In genomic region chr5:71656771-71657170, GRCm38 (mm10) we compare ENCODE assay signal across 8 mouse cellular contexts. TPM values are rescaled to one million over a fixed set of nuclear protein-coding genes. Genes with fewer than 3 reads are reported as not detected.
A peak's percentile ranks its signal among the peaks of the same experiment; 100 is the strongest.
DNase-seq lines count a peak whose midpoint lies in the region; ATAC-seq and TF ChIP-seq lines count a peak whose summit lies in the region.

No protein-coding gene starts in this region.

- peak; percentile 42; the same call in 1 of the 2 replicates for ATAC-seq in cerebellum, adult (ENCODE audit: insufficient number of reproducible peaks, low FRiP score, low TSS enrichment)
- no peak for ATAC-seq in forebrain, postnatal 0 days

- 8% methylated on average over 10 of the region's 10 CpGs for WGBS in forebrain, postnatal 0 days
- 12% methylated on average over 10 of the region's 10 CpGs for WGBS in thymus, adult 2 months

- TF ChIP-seq POLR2A in brain, embryonic 14.5 days (IDR thresholded peaks at IDR 0.05; ENCODE audit: borderline replicate concordance, extremely low read depth, insufficient read depth, insufficient read length, poor library complexity, severe bottlenecking): no peak
- no peak for TF ChIP-seq POLR2A in thymus, adult 2 months (IDR thresholded peaks at IDR 0.05; ENCODE audit: control insufficient read depth, extremely low read depth, insufficient read depth, low read length, poor library complexity)

- no peak overlapping the region for H3K27ac ChIP-seq in forebrain, postnatal 0 days (ENCODE audit: low read depth, low read length)
- H3K27ac ChIP-seq in thymus, adult 2 months (ENCODE audit: control insufficient read depth, insufficient read depth, low read length): no peak overlapping the region

- no peaks in the 10 kb centered on the region for H3K36me3 ChIP-seq in forebrain, postnatal 0 days (ENCODE audit: insufficient read depth)
- no peaks in the 10 kb centered on the region for H3K36me3 ChIP-seq in thymus, adult 2 months (ENCODE audit: control insufficient read depth, insufficient read depth, low read length)

- intact Hi-C loops in left cerebral cortex, postnatal 14 days (cut with DNase I): loop anchor here (10.0 kb wide), 1 partner anchor 152 kb away; no protein-coding TSS in a partner anchor

- H3K4me3 ChIP-seq in forebrain, postnatal 0 days (ENCODE audit: low read depth, low read length): peak overlapping the region; percentile 65
- H3K4me3 ChIP-seq in thymus, adult 2 months (ENCODE audit: control insufficient read depth, insufficient read depth, low read length): no peak overlapping the region

- no peaks in the 10 kb centered on the region for H3K4me1 ChIP-seq in forebrain, postnatal 0 days (ENCODE audit: insufficient read depth)
- H3K4me1 ChIP-seq in thymus, adult 2 months (replicated peaks; ENCODE audit: control insufficient read depth, insufficient read depth, low read length): no peaks in the 10 kb centered on the region

- H3K4me2 ChIP-seq in forebrain, postnatal 0 days (ENCODE audit: low read depth): peak overlapping the region; percentile 97

- no peaks in the 10 kb centered on the region for H3K9me3 ChIP-seq in forebrain, postnatal 0 days (ENCODE audit: low read length)

- no peak for DNase-seq in cerebellum, postnatal 4 days (ENCODE audit: low spot score in 2 of 2)
- DNase-seq in brain, embryonic 14.5 days (ENCODE audit: low read depth): peak; percentile 18
- no peak for DNase-seq in forebrain, postnatal 0 days
- peak; percentile 46 to 47 for DNase-seq in left cerebral cortex, postnatal 14 days (ENCODE audit: low spot score in 2 of 2)
- DNase-seq in right cerebral cortex, postnatal 10 days (ENCODE audit: low spot score in 2 of 2): peak; percentile 57 to 61
- no peak for DNase-seq in thymus, adult 2 months
- DNase-seq in gastrocnemius, postnatal 10 days: no peak

- no peak for TF ChIP-seq CTCF in brain, embryonic 14.5 days (IDR thresholded peaks at IDR 0.05; ENCODE audit: borderline replicate concordance, extremely low read depth, insufficient read depth, insufficient read length)
- TF ChIP-seq CTCF in forebrain, postnatal 0 days (IDR thresholded peaks at IDR 0.05; ENCODE audit: low read depth): no peak
- no peak for TF ChIP-seq CTCF in thymus, adult 2 months (IDR thresholded peaks at IDR 0.05; ENCODE audit: borderline replicate concordance, control insufficient read depth, extremely low read depth, insufficient read depth, low read length, poor library complexity)

- no peaks in the 10 kb centered on the region for H3K27me3 ChIP-seq in forebrain, postnatal 0 days (ENCODE audit: insufficient read depth, low read length)
- peaks cover 3% of the 10 kb centered on the region; the same call in 1 of the 2 replicates for H3K27me3 ChIP-seq in thymus, adult 2 months (ENCODE audit: control insufficient read depth, insufficient read depth, low read length)

- H3K9ac ChIP-seq in forebrain, postnatal 0 days: peak overlapping the region; percentile 57; the same call in 1 of the 2 replicates

RNA-seq across cellular contexts. Expression of gene Gabrb1, which starts 1.1 kb away (rescaled TPM):
- 2.8 and 4.3 TPM in 2 replicates for polyA plus RNA-seq in brain, embryonic 14.5 days (2012; rRNA removed)
- 14.2 and 19.9 TPM in 2 replicates for total RNA-seq in forebrain, postnatal 0 days (2014; rRNA removed)
- 17.6 and 42.0 TPM in 2 replicates for polyA plus RNA-seq in forebrain, postnatal 0 days (2015; fragmentation: Nextera tagmentation; extraction: Ambion mirVana)
- 10 to 100 TPM; 91.5 to 93.6 TPM for total RNA-seq in left cerebral cortex, postnatal 14 days (2021)
- not detected in 2 replicates for polyA plus RNA-seq in thymus, adult 2 months (2012; rRNA removed)
- under 1 TPM; 0.07 to 0.12 TPM for total RNA-seq in gastrocnemius, postnatal 10 days (2021)

RNA-seq across cellular contexts. Expression of gene Gabra4, which starts 1.3 kb away (rescaled TPM):
- polyA plus RNA-seq in brain, embryonic 14.5 days (2012; rRNA removed): 5.2 and 6.3 TPM in 2 replicates
- total RNA-seq in forebrain, postnatal 0 days (2014; rRNA removed): 22.2 and 25.9 TPM in 2 replicates
- 25.8 and 35.1 TPM in 2 replicates for polyA plus RNA-seq in forebrain, postnatal 0 days (2015; fragmentation: Nextera tagmentation; extraction: Ambion mirVana)
- 100 to 1,000 TPM; 100 to 117 TPM for total RNA-seq in left cerebral cortex, postnatal 14 days (2021)
- not detected in 2 replicates for polyA plus RNA-seq in thymus, adult 2 months (2012; rRNA removed)
- total RNA-seq in gastrocnemius, postnatal 10 days (2021): under 1 TPM; 0.25 to 0.40 TPM

Comparison
In these comparisons a context has a peak if more than half of its experiments do, and no peak if none do; other contexts are left out.
1. DNase-seq: peak in brain, embryonic 14.5 days (single experiment), left cerebral cortex, postnatal 14 days (2 of 2) and right cerebral cortex, postnatal 10 days (2 of 2); none in cerebellum, postnatal 4 days (0 of 2), forebrain, postnatal 0 days (single experiment), thymus, adult 2 months (single experiment) and gastrocnemius, postnatal 10 days (single experiment).
2. RNA of gene Gabrb1, which starts 1.1 kb away (total RNA-seq): 91.5 to 93.6 TPM in left cerebral cortex, postnatal 14 days and 14.2 to 19.9 TPM in forebrain, postnatal 0 days; 0.07 to 0.12 TPM in gastrocnemius, postnatal 10 days; every median in the first group is over 10 times any median in the second.
3. RNA of gene Gabra4, which starts 1.3 kb away (total RNA-seq): 100 to 117 TPM in left cerebral cortex, postnatal 14 days and 22.2 to 25.9 TPM in forebrain, postnatal 0 days; 0.25 to 0.40 TPM in gastrocnemius, postnatal 10 days; every median in the first group is over 10 times any median in the second.